Mouse (Mus musculus) CH12.LX (cell line): ENCODE measurements at regions not wholly inside any gene's neighbourhood (a gene's known extent, or its start where the extent isn't known, plus 50 kb on each side); places are given as distances from the start of the nearest gene placed in this dataset.

Experiments
- DNase-seq: peaks from one replicate; pipeline ENCODE4 v3.0.0-alpha.2; 2013; ENCODE audit errors: extremely low read depth
- H3K27ac ChIP-seq: 2 replicates; pipeline ENCODE4 v1.5.1; 2012; ENCODE audit warnings: low read depth, mild to moderate bottlenecking, control low read depth, moderate library complexity; ENCODE audit not compliant: insufficient read depth
- H3K27me3 ChIP-seq: replicated peaks from 2 replicates; pipeline ENCODE3; 2012; ENCODE audit warnings: inconsistent platforms
- H3K36me3 ChIP-seq, 2 experiments: replicated peaks in 1 of 2; 2 replicates each; pipeline versions ENCODE3 to v1.6.1; 2012; ENCODE audit warnings: inconsistent platforms in 1 of 2, low read length in 1 of 2, mild to moderate bottlenecking in 1 of 2, mixed read lengths in 1 of 2, moderate library complexity in 1 of 2; ENCODE audit not compliant: control insufficient read depth in 1 of 2, insufficient read depth in 1 of 2
- H3K4me1 ChIP-seq, 2 experiments: 2 replicates each; pipeline ENCODE4 v1.6.1; 2012; ENCODE audit warnings: inconsistent platforms in 1 of 2, moderate library complexity in 1 of 2; ENCODE audit not compliant: insufficient read depth in 2 of 2, control insufficient read depth in 1 of 2
- H3K4me2 ChIP-seq: 2 replicates; pipeline ENCODE4 v1.6.1; 2012; ENCODE audit warnings: low read depth, mild to moderate bottlenecking, control low read depth; ENCODE audit not compliant: poor library complexity, insufficient read depth, severe bottlenecking
- H3K4me3 ChIP-seq, 3 experiments: fragments of 150-350 bp in 1 of 3; sonication (generic) in 1 of 3; replicated peaks in 1 of 3; 2 replicates each; pipeline versions ENCODE3 to v1.5.1; 2011 to 2012; ENCODE audit warnings: low read depth in 2 of 3, low read length in 2 of 3, mild to moderate bottlenecking in 2 of 3, moderate library complexity in 2 of 3, control low read depth in 1 of 3, improper control_type of control experiment in 1 of 3, inconsistent platforms in 1 of 3, mixed read lengths in 1 of 3; ENCODE audit not compliant: poor library complexity in 1 of 3
- H3K79me2 ChIP-seq: replicated peaks from 2 replicates; pipeline ENCODE4 v1.6.1; 2012; ENCODE audit warnings: mild to moderate bottlenecking, moderate library complexity; ENCODE audit not compliant: control insufficient read depth, poor library complexity, insufficient read depth, severe bottlenecking; ENCODE audit errors: extremely low read depth
- H3K9ac ChIP-seq: 2 replicates; pipeline ENCODE4 v1.6.1; 2012; ENCODE audit warnings: low read depth, mild to moderate bottlenecking, control low read depth, moderate library complexity; ENCODE audit not compliant: insufficient read depth
- H3K9me3 ChIP-seq: replicated peaks from 2 replicates; pipeline ENCODE3; 2012; ENCODE audit warnings: low read length, inconsistent platforms, mixed read lengths
- BHLHE40 ChIP-seq: IDR thresholded peaks from 2 replicates; pipeline ENCODE4 v1.6.1; 2011; ENCODE audit warnings: mild to moderate bottlenecking, low read depth, low read length, improper control_type of control experiment
- CTCF ChIP-seq, 2 experiments: IDR thresholded peaks in 1 of 2; conservative IDR thresholded peaks in 1 of 2; 2 replicates each; pipeline ENCODE4 v1.5.1; 2011 to 2012; ENCODE audit warnings: low read depth in 2 of 2, low read length in 2 of 2, improper control_type of control experiment in 1 of 2, inconsistent platforms in 1 of 2, mild to moderate bottlenecking in 1 of 2, moderate library complexity in 1 of 2
- E2F4 ChIP-seq: IDR thresholded peaks from 2 replicates; pipeline ENCODE4 v1.6.1; 2011; ENCODE audit warnings: low read depth, low read length, improper control_type of control experiment; ENCODE audit not compliant: insufficient replicate concordance
- GABPA ChIP-seq: IDR thresholded peaks from 2 replicates; pipeline ENCODE4 v1.6.1; 2012; ENCODE audit warnings: low read depth, low read length, improper control_type of control experiment, inconsistent platforms; ENCODE audit not compliant: insufficient replicate concordance
- MAX ChIP-seq: IDR thresholded peaks from 2 replicates; pipeline ENCODE4 v1.6.1; 2011; ENCODE audit warnings: low read length, improper control_type of control experiment
- MAZ ChIP-seq: IDR thresholded peaks from 2 replicates; pipeline ENCODE4 v1.6.1; 2012; ENCODE audit warnings: low read depth, mild to moderate bottlenecking, inconsistent platforms, low read length, improper control_type of control experiment, moderate library complexity
- MEF2A ChIP-seq: IDR thresholded peaks from 2 replicates; pipeline ENCODE4 v1.6.1; 2014; ENCODE audit warnings: low read depth, mild to moderate bottlenecking, inconsistent platforms, low read length, improper control_type of control experiment, borderline replicate concordance
- POLR2A ChIP-seq: IDR thresholded peaks from 2 replicates; pipeline ENCODE4 v1.6.1; 2011; ENCODE audit warnings: low read depth, mild to moderate bottlenecking, improper control_type of control experiment, low read length
- POLR2AphosphoS2 ChIP-seq: IDR thresholded peaks from 2 replicates; pipeline ENCODE4 v1.6.1; 2011; ENCODE audit warnings: low read depth, low read length, improper control_type of control experiment
- RAD21 ChIP-seq: IDR thresholded peaks from 2 replicates; pipeline ENCODE4 v1.6.1; 2011; ENCODE audit warnings: low read depth, mild to moderate bottlenecking, low read length, improper control_type of control experiment, moderate library complexity
- RCOR1 ChIP-seq: conservative IDR thresholded peaks from 2 replicates; pipeline ENCODE4 v1.6.1; 2012; ENCODE audit warnings: low read depth, mild to moderate bottlenecking, inconsistent platforms, low read length, improper control_type of control experiment
- UBTF ChIP-seq: IDR thresholded peaks from 2 replicates; pipeline ENCODE4 v1.6.1; 2012; ENCODE audit warnings: low read depth, mild to moderate bottlenecking, inconsistent platforms, low read length, improper control_type of control experiment, moderate library complexity
- ZC3H11A ChIP-seq: IDR thresholded peaks from 2 replicates; pipeline ENCODE4 v1.6.1; 2012; ENCODE audit warnings: low read depth, mild to moderate bottlenecking, inconsistent platforms, low read length, improper control_type of control experiment
- ZKSCAN1 ChIP-seq: IDR thresholded peaks from 2 replicates; pipeline ENCODE4 v1.6.1; 2012; ENCODE audit warnings: low read depth, inconsistent platforms, low read length, improper control_type of control experiment, borderline replicate concordance
- ZMIZ1 ChIP-seq: IDR thresholded peaks from 2 replicates; pipeline ENCODE4 v1.6.1; 2012; ENCODE audit warnings: low read depth, mild to moderate bottlenecking, inconsistent platforms, low read length, improper control_type of control experiment
- dilution Hi-C: fragments of 300-500 bp; cut with MboI; formaldehyde crosslinking; loops from 2 replicates; pipeline ENCODE4 v1.14.3; 2020; ENCODE audit warnings: low sequenced_read_pairs; ENCODE audit not compliant: extremely low pct_unique_long_range_greater_than_20kb, extremely low pct_ligation_motif_present
- in situ Hi-C: fragments of 300-500 bp; cut with MboI; formaldehyde crosslinking; loops from 3 replicates; pipeline ENCODE4 v1.14.3; 2019; ENCODE audit warnings: low sequenced_read_pairs, low pct_ligation_motif_present, low pct_unique_long_range_greater_than_20kb, mixed read lengths

- H3K79me2 ChIP-seq, result no peaks in the 10 kb centered on the region
- dilution Hi-C loops (no loop called here), in situ Hi-C loops (no loop called here)
- no peaks in the 10 kb centered on the region for H3K36me3 ChIP-seq
- no peaks in the 10 kb centered on the region for H3K4me1 ChIP-seq
- H3K4me2 ChIP-seq, result no peak overlapping the region
- no peak overlapping the region for H3K27ac ChIP-seq
- peaks cover 69% of the 10 kb centered on the region for H3K9me3 ChIP-seq
- no peak for DNase-seq
- H3K27me3 ChIP-seq, result no peaks in the 10 kb centered on the region
- TF ChIP-seq POLR2A, result no peak
- no peak for TF ChIP-seq GABPA
- no peak overlapping the region for H3K9ac ChIP-seq
- H3K4me3 ChIP-seq, result no peak overlapping the region
These were observed 142.0 kb upstream of the Cntnap4 start for GRCm38 (mm10) chr8:112427721-112428389.

- Histone ChIP-seq H3K4me2 (no peak overlapping the region), H3K9me3 (peaks cover 62% of the 10 kb centered on the region), H3K4me1 (no peaks in the 10 kb centered on the region), H3K9ac (no peak overlapping the region), H3K79me2 (no peaks in the 10 kb centered on the region), H3K27ac (no peak overlapping the region), H3K27me3 (no peaks in the 10 kb centered on the region), H3K4me3 (no peak overlapping the region), H3K36me3 (no peaks in the 10 kb centered on the region)
- TF ChIP-seq RCOR1 (no peak), MEF2A (no peak), E2F4 (no peak), RAD21 (no peak), BHLHE40 (no peak), MAX (no peak), UBTF (no peak), POLR2AphosphoS2 (no peak), ZKSCAN1 (no peak), ZMIZ1 (no peak), MAZ (no peak)
- dilution Hi-C loops (no loop called here), in situ Hi-C loops (no loop called here)
- no peak for DNase-seq
These were observed 157.9 kb upstream of the Cntnap4 start for GRCm38 (mm10) chr8:112411968-112412367.

GRCm38 (mm10) chr8:112411213-112411612 is 158.6 kb upstream of the Cntnap4 start:
- dilution Hi-C loops, result no loop called here
- Histone ChIP-seq H3K4me3 (no peak overlapping the region), H3K4me1 (no peaks in the 10 kb centered on the region), H3K27ac (no peak overlapping the region), H3K9me3 (peaks cover 65% of the 10 kb centered on the region), H3K4me2 (no peak overlapping the region)
- TF ChIP-seq CTCF (conservative IDR thresholded peaks at IDR 0.05 in 1 of 2, IDR thresholded peaks at IDR 0.05 in 1 of 2; ENCODE audit: low read depth in 2 of 2, low read length in 2 of 2), result peak in 1 of 2 experiments; percentile 11; a peak in 1 of 4 replicates
- TF ChIP-seq ZC3H11A, result no peak
- no peak for TF ChIP-seq ZKSCAN1
- TF ChIP-seq BHLHE40, result no peak
- TF ChIP-seq, all 38 proteins: peak for 1
- no peaks in the 10 kb centered on the region for H3K79me2 ChIP-seq
- DNase-seq, result peak; percentile 2
- no peaks in the 10 kb centered on the region for H3K27me3 ChIP-seq
- H3K36me3 ChIP-seq, result no peaks in the 10 kb centered on the region
- no peak overlapping the region for H3K9ac ChIP-seq
- in situ Hi-C loops, result no loop called here
